Mouse (Mus musculus) ES-Bruce4 (cell line): ENCODE measurements around the gene Cfap44. TPM values are rescaled to one million over a fixed set of nuclear protein-coding genes. Genes with fewer than 3 reads are reported as not detected.

Source experiments
- H3K27ac ChIP-seq: 2 replicates; pipeline ENCODE4 v1.5.1; 2012; ENCODE audit warnings: low read length, inconsistent platforms; ENCODE audit not compliant: insufficient read depth
- H3K27me3 ChIP-seq: 2 replicates; pipeline ENCODE4 v1.6.1; 2012; ENCODE audit warnings: mild to moderate bottlenecking, low read length, inconsistent platforms; ENCODE audit not compliant: control insufficient read depth, poor library complexity, insufficient read depth, severe bottlenecking
- H3K36me3 ChIP-seq: 2 replicates; pipeline ENCODE4 v1.6.1; 2012; ENCODE audit warnings: inconsistent platforms, mild to moderate bottlenecking, low read length, moderate library complexity; ENCODE audit not compliant: control insufficient read depth, poor library complexity, insufficient read depth, severe bottlenecking
- H3K4me1 ChIP-seq: one replicate; pipeline ENCODE4 v1.8.1; 2011; ENCODE audit warnings: low read length; ENCODE audit not compliant: control insufficient read depth, insufficient read depth
- H3K4me3 ChIP-seq: 2 replicates; pipeline ENCODE4 v1.5.1; 2011; ENCODE audit warnings: low read depth, mild to moderate bottlenecking, low read length
- H3K9ac ChIP-seq: 2 replicates; pipeline ENCODE4 v1.6.1; 2012; ENCODE audit warnings: low read depth, mild to moderate bottlenecking, inconsistent platforms; ENCODE audit not compliant: poor library complexity, severe bottlenecking
- H3K9me3 ChIP-seq: replicated peaks from 2 replicates; pipeline ENCODE4 v1.6.1; 2012; ENCODE audit warnings: mild to moderate bottlenecking, low read length, inconsistent platforms; ENCODE audit not compliant: control insufficient read depth, poor library complexity, insufficient read depth, severe bottlenecking
- CTCF ChIP-seq: IDR thresholded peaks from one replicate; pipeline ENCODE4 v1.8.1; 2011; ENCODE audit warnings: low read depth, low read length
- EP300 ChIP-seq: IDR thresholded peaks from 2 replicates; pipeline ENCODE4 v1.6.1; 2011; ENCODE audit warnings: low read depth, low read length; ENCODE audit not compliant: insufficient read depth
- POLR2A ChIP-seq: IDR thresholded peaks from one replicate; pipeline ENCODE4 v1.8.1; 2011; ENCODE audit warnings: low read length; ENCODE audit not compliant: insufficient read depth
- polyA plus RNA-seq: library from polyadenylated mRNA; stranded (reverse); fragments of >200 nt; gene quantifications from 2 replicates; pipeline ENCODE4 v1.2.4, GENCODE M21; 2011; ENCODE audit warnings: low read depth; ENCODE audit not compliant: missing spikeins, insufficient read depth, insufficient read length

The Cfap44 gene
- polyA plus RNA-seq, 1 experiment = 2.7 TPM

- Histone ChIP-seq H3K27me3 (peaks cover 2% of the 10 kb centered on the region; the same call in 1 of the 2 replicates), H3K27ac (no peak overlapping the region)
- TF ChIP-seq CTCF (no peak), POLR2A (no peak), EP300 (no peak)
These were observed 23.0 kb downstream of the Cfap44 start for GRCm38 (mm10) chr16:44417596-44417995.

GRCm38 (mm10) chr16:44421735-44422134, 27.1 kb downstream of the Cfap44 start:
- Histone ChIP-seq H3K27me3 (peaks cover 2% of the 10 kb centered on the region; the same call in 1 of the 2 replicates), H3K4me1 (no peaks in the 10 kb centered on the region), H3K4me3 (no peak overlapping the region), H3K27ac (no peak overlapping the region), H3K9me3 (no peaks in the 10 kb centered on the region), H3K9ac (no peak overlapping the region), H3K36me3 (no peaks in the 10 kb centered on the region)
- TF ChIP-seq POLR2A (no peak), CTCF (no peak), EP300 (no peak)

More at GRCm38 (mm10) chr16:44417596-44417995, 23.0 kb downstream of the Cfap44 start:
- Histone ChIP-seq H3K9ac (no peak overlapping the region), H3K36me3 (no peaks in the 10 kb centered on the region), H3K9me3 (no peaks in the 10 kb centered on the region), H3K4me1 (no peaks in the 10 kb centered on the region), H3K4me3 (no peak overlapping the region)

- Histone ChIP-seq H3K4me3 (no peak overlapping the region), H3K36me3 (no peaks in the 10 kb centered on the region), H3K4me1 (no peaks in the 10 kb centered on the region), H3K9me3 (no peaks in the 10 kb centered on the region), H3K27me3 (peaks cover 2% of the 10 kb centered on the region; the same call in 1 of the 2 replicates), H3K27ac (no peak overlapping the region), H3K9ac (no peak overlapping the region)
- no peak for TF ChIP-seq CTCF
- TF ChIP-seq EP300 = no peak
- TF ChIP-seq POLR2A = no peak
These were observed 28.9 kb downstream of the Cfap44 start for GRCm38 (mm10) chr16:44423499-44423898.

GRCm38 (mm10) chr16:44428456-44428855, 33.9 kb downstream of the Cfap44 start:
- Histone ChIP-seq H3K9me3 (no peaks in the 10 kb centered on the region), H3K4me3 (no peak overlapping the region), H3K9ac (no peak overlapping the region), H3K4me1 (no peaks in the 10 kb centered on the region), H3K36me3 (no peaks in the 10 kb centered on the region), H3K27ac (no peak overlapping the region), H3K27me3 (no peaks in the 10 kb centered on the region)
- TF ChIP-seq POLR2A (no peak), CTCF (no peak), EP300 (no peak)

- Histone ChIP-seq H3K9me3 (no peaks in the 10 kb centered on the region), H3K27ac (0 out of 2 replicates have a peak overlapping the region, but pooled peaks have one; percentile 19), H3K9ac (peak overlapping the region; percentile 58; the same call in 1 of the 2 replicates), H3K27me3 (no peaks in the 10 kb centered on the region), H3K4me1 (no peaks in the 10 kb centered on the region), H3K36me3 (no peaks in the 10 kb centered on the region), H3K4me3 (no peak overlapping the region)
- no peak for TF ChIP-seq CTCF
- TF ChIP-seq POLR2A = no peak
These were observed 35.4 kb downstream of the Cfap44 start for GRCm38 (mm10) chr16:44430021-44430420.

GRCm38 (mm10) chr16:44434931-44435330, 40.3 kb downstream of the Cfap44 start:
- Histone ChIP-seq H3K4me1 (no peaks in the 10 kb centered on the region), H3K36me3 (no peaks in the 10 kb centered on the region), H3K27me3 (no peaks in the 10 kb centered on the region), H3K9ac (no peak overlapping the region), H3K27ac (no peak overlapping the region), H3K4me3 (no peak overlapping the region), H3K9me3 (no peaks in the 10 kb centered on the region)
- no peak for TF ChIP-seq CTCF
- TF ChIP-seq POLR2A = no peak
